Mouse (Mus musculus) adrenal gland, postnatal 36 days (tissue): Measurements from ENCODE around the gene Tut7. TPM values are rescaled to one million over a fixed set of nuclear protein-coding genes. Genes with fewer than 3 reads are reported as not detected.
"Not testable (repeated sequence)": the region's sequence is repeated elsewhere in the genome, so short reads cannot be mapped to it uniquely, and the experiment has no call there.

ENCODE experiments used
- DNase-seq, 2 experiments: peaks; one replicate each; pipeline ENCODE4 v3.0.0; 2021; ENCODE audit warnings: mixed read lengths in 1 of 2
- long read RNA-seq, 2 experiments: library from polyadenylated mRNA; stranded (forward); transcript quantifications; one replicate each; pipeline ENCODE4 v2.0.0; 2021; ENCODE audit warnings: borderline sequencing depth in 2 of 2
- total RNA-seq, 2 experiments: library from RNA; stranded (reverse); gene quantifications; 2 replicates each; pipeline ENCODE4 v1.2.3; 2021

The Tut7 gene
- total RNA-seq = 10 to 100 TPM; 68.6 to 71.0 TPM
- long read RNA-seq, experiment 1, transcript Tut7-207 (2 exons, 2,499 nt) = major isoform, 5 of 12 reads
- long read RNA-seq, experiment 1, partial matches to known transcripts = 2 of 12 reads
- long read RNA-seq, experiment 1, other reads (novel, unspliced or antisense) = 5 of 12 reads
- long read RNA-seq, experiment 2, partial matches to known transcripts = 1 of 2 reads
- long read RNA-seq, experiment 2, other reads (novel, unspliced or antisense) = 1 of 2 reads

- peak; percentile 95 to 96 for DNase-seq
Measured at GRCm38 (mm10) chr13:59822507-59823462, at the start of gene Tut7. Gene Tut7 (minus strand): TSS chr13:59823147.

GRCm38 (mm10) chr13:59872446-59872845, 49.5 kb upstream of the Tut7 start:
- DNase-seq = no peak

- no peak for DNase-seq
Measured at GRCm38 (mm10) chr13:59870004-59870403, 47.1 kb upstream of the Tut7 start.

GRCm38 (mm10) chr13:59868011-59868649, 45.2 kb upstream of the Tut7 start:
- peak in 1 of 2 experiments; percentile 31 for DNase-seq

- peak; percentile 44 to 48 for DNase-seq
Measured at GRCm38 (mm10) chr13:59867103-59867502, 44.2 kb upstream of the Tut7 start.

- peak in 1 of 2 experiments; percentile 30 for DNase-seq
Measured at GRCm38 (mm10) chr13:59859515-59859914, 36.6 kb upstream of the Tut7 start.

GRCm38 (mm10) chr13:59856286-59857070, 33.5 kb upstream of the Tut7 start:
- DNase-seq = peak; percentile 81 to 87

- peak; percentile 60 to 65 for DNase-seq
Measured at GRCm38 (mm10) chr13:59853471-59853870, 30.5 kb upstream of the Tut7 start.

- no peak for DNase-seq
Measured at GRCm38 (mm10) chr13:59850373-59850772, 27.4 kb upstream of the Tut7 start.

- no peak for DNase-seq
Measured at GRCm38 (mm10) chr13:59844661-59845060, 21.7 kb upstream of the Tut7 start.

- DNase-seq = no peak
Measured at GRCm38 (mm10) chr13:59843976-59844375, 21.0 kb upstream of the Tut7 start.

- peak; percentile 82 to 88 for DNase-seq
Measured at GRCm38 (mm10) chr13:59842226-59843210, 19.6 kb upstream of the Tut7 start.

- not testable (repeated sequence) for DNase-seq
Measured at GRCm38 (mm10) chr13:59841761-59842160, 18.8 kb upstream of the Tut7 start.

GRCm38 (mm10) chr13:59840429-59841169, 17.7 kb upstream of the Tut7 start:
- DNase-seq = peak; percentile 82 to 87

- no peak for DNase-seq
Measured at GRCm38 (mm10) chr13:59839356-59839755, 16.4 kb upstream of the Tut7 start.

- no peak for DNase-seq
Measured at GRCm38 (mm10) chr13:59838464-59838863, 15.5 kb upstream of the Tut7 start.

GRCm38 (mm10) chr13:59836811-59837210, 13.9 kb upstream of the Tut7 start:
- no peak for DNase-seq

- no peak for DNase-seq
Measured at GRCm38 (mm10) chr13:59836101-59836798, 13.3 kb upstream of the Tut7 start.
